Mouse (Mus musculus): ENCODE data around the gene Car12. TPM values are rescaled to one million over a fixed set of nuclear protein-coding genes. Genes with fewer than 3 reads are reported as not detected.

Car12 gene
- polyA plus RNA-seq, 1 experiment from 2014 or later = 2.8 TPM

DNA sequence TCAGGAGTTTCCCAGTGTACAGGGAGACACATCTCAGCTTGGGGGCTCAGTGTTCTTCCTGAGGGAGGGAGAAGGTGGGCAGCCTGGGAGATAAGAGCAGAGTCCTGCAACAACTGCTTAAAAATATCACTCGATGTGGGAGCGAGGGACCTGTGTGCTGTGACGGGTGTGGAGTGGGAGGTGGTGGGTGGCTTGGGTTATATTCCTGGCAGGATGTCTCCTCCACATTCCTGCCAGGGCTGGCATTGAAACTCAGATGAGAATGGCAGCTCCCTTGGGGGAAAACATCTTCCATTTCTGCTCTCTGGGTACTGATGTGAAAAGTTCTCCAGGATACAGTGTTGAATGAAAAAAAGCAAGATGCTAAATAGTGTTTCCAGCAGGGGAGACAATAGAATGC lies 3.0 kb downstream of the Car12 start:
- WGBS = 90% methylated on average over 3 of the region's 3 CpGs
- no peak for DNase-seq (ENCODE audit: low spot score)
- H3K4me2 ChIP-seq (ENCODE audit: low read depth, severe bottlenecking) = no peak overlapping the region
- H3K27me3 ChIP-seq (ENCODE audit: control insufficient read depth, insufficient read depth, low read length) = peaks cover 5% of the 10 kb centered on the region; the same call in 1 of the 2 replicates
- no peak for ATAC-seq (ENCODE audit: insufficient number of reproducible peaks, low FRiP score, low TSS enrichment, low read depth)
- no peaks in the 10 kb centered on the region for H3K36me3 ChIP-seq (ENCODE audit: control insufficient read depth, insufficient read depth, low read length)
- no peak overlapping the region for H3K27ac ChIP-seq (replicated peaks; ENCODE audit: low read depth, low read length)
- H3K9ac ChIP-seq (ENCODE audit: low read length) = no peak overlapping the region
- peaks cover 5% of the 10 kb centered on the region; the same call in 1 of the 2 replicates for H3K4me1 ChIP-seq (ENCODE audit: control insufficient read depth, insufficient read depth, low read length)
- H3K4me3 ChIP-seq (ENCODE audit: low read depth, low read length) = no peak overlapping the region
- no peaks in the 10 kb centered on the region for H3K9me3 ChIP-seq (ENCODE audit: control insufficient read depth, low read length)

DNA sequence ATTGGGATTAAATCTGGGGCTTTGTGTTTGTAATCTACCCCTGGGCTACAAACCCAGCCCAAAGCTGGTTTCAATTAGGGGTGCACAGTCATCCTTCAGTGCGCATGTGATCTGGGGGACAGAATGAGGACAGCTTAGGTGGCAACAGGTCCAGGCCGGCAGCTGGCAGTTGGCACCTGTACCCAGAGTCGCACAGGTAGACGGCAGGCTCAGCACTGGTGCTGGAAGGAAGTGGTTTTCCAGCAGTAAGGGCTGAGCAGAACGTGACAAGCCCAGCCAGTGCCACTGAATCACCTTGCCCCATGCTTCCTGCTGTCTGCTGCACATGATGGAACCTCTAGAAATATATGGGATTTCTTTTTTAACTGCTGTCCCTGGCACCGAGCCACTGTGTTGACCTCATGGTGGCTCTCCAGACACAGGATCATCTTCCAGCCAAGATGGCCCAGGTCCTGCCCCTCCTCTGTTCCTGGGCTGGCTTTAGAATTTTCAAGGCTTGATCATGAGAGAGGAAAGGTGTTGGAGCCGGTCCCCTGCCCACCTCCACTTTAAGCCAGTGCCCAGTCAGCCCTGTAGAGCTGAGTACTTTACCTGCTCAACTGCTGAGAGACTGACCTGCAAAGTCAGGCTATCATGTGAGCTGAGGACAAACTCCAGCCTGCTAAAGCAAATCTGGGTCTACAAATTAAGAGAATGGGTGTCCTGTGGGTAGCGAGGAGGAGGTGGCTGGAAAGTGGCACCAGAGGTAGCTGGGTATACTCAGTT lies 7.4 kb downstream of the Car12 start:
- Histone ChIP-seq H3K4me1 (ENCODE audit: control insufficient read depth, insufficient read depth, low read length) (peaks cover 15% of the 10 kb centered on the region), H3K36me3 (ENCODE audit: control insufficient read depth, insufficient read depth, low read length) (no peaks in the 10 kb centered on the region), H3K9me3 (ENCODE audit: control insufficient read depth, low read length) (no peaks in the 10 kb centered on the region), H3K9ac (ENCODE audit: low read length) (no peak overlapping the region), H3K4me3 (ENCODE audit: low read depth, low read length) (no peak overlapping the region), H3K27me3 (ENCODE audit: control insufficient read depth, insufficient read depth, low read length) (no peaks in the 10 kb centered on the region), H3K27ac (replicated peaks; ENCODE audit: low read depth, low read length) (no peak overlapping the region), H3K4me2 (ENCODE audit: low read depth, severe bottlenecking) (no peak overlapping the region)
- DNase-seq (ENCODE audit: low spot score) (no peak), ATAC-seq (ENCODE audit: insufficient number of reproducible peaks, low FRiP score, low TSS enrichment, low read depth) (no peak)
- WGBS = 85% methylated on average over 8 of the region's 8 CpGs

DNA sequence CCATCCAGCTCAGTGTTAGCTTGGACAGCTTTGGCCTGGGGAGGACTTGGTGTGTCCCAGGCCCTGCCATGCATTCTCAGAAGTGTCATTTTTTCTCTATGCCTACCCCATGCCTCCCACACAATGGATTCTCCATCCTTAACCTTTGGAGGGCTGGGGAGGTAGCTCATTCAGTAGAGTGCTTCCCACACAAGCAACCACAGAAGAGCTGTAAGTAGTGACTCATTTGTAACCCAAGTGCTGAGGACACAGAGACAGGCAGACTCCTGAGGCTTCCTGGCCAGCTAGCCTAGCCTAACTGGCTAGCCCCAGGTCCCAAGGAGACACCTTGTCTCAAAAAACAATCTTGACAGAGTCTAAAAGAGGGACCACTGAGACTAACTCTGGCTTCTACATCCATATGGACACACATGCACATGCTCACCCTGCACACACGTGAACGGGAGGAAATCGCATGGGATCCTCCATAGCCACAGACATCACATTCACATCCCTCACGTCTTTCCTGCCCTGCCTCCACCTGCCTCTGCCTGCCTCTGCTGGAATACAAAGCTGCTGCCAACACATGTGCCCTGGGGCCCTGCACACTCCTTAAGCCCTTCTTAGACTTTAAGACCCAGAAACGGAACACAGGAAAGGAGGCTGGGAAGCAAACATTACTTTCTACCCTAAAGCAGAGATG lies 8.8 kb downstream of the Car12 start:
- DNase-seq (ENCODE audit: low spot score) (peak; percentile 51), ATAC-seq (ENCODE audit: insufficient number of reproducible peaks, low FRiP score, low TSS enrichment, low read depth) (no peak)
- no peaks in the 10 kb centered on the region for H3K9me3 ChIP-seq (ENCODE audit: control insufficient read depth, low read length)
- 61% methylated on average over 5 of the region's 5 CpGs for WGBS
- peak overlapping the region; percentile 68; the same call in 1 of the 2 replicates for H3K27ac ChIP-seq (replicated peaks; ENCODE audit: low read depth, low read length)
- no peak overlapping the region for H3K4me2 ChIP-seq (ENCODE audit: low read depth, severe bottlenecking)
- peaks cover 16% of the 10 kb centered on the region for H3K4me1 ChIP-seq (ENCODE audit: control insufficient read depth, insufficient read depth, low read length)
- H3K36me3 ChIP-seq (ENCODE audit: control insufficient read depth, insufficient read depth, low read length) = no peaks in the 10 kb centered on the region
- H3K4me3 ChIP-seq (ENCODE audit: low read depth, low read length) = no peak overlapping the region
- H3K9ac ChIP-seq (ENCODE audit: low read length) = no peak overlapping the region
- H3K27me3 ChIP-seq (ENCODE audit: control insufficient read depth, insufficient read depth, low read length) = no peaks in the 10 kb centered on the region

DNA sequence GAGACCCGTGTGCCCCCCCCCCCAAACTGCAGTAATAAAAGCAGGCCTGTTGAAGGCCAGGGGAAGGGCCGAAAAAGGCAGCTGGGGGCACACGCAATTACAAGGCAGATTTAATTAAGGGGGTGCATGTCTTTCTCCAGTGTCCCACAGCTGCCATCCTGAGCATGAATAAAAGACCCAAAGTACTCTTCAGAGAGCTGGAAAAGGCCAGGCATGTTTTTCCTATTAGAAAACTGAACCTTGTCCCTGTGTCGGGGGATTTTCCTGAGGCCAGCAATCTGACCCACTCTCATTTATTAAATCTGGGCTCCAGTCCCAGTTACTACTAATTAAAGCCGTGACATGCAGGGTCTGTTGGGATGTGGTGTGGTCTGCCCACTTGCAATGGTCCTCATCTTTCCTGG lies 9.4 kb downstream of the Car12 start:
- no peak overlapping the region for H3K4me2 ChIP-seq (ENCODE audit: low read depth, severe bottlenecking)
- no peaks in the 10 kb centered on the region for H3K27me3 ChIP-seq (ENCODE audit: control insufficient read depth, insufficient read depth, low read length)
- H3K4me1 ChIP-seq (ENCODE audit: control insufficient read depth, insufficient read depth, low read length) = peaks cover 16% of the 10 kb centered on the region
- ATAC-seq (ENCODE audit: insufficient number of reproducible peaks, low FRiP score, low TSS enrichment, low read depth) (no peak), DNase-seq (ENCODE audit: low spot score) (peak; percentile 40)
- H3K36me3 ChIP-seq (ENCODE audit: control insufficient read depth, insufficient read depth, low read length) = no peaks in the 10 kb centered on the region
- H3K9me3 ChIP-seq (ENCODE audit: control insufficient read depth, low read length) = no peaks in the 10 kb centered on the region
- 10% methylated on average over 5 of the region's 5 CpGs for WGBS
- H3K9ac ChIP-seq (ENCODE audit: low read length) = no peak overlapping the region
- H3K27ac ChIP-seq (replicated peaks; ENCODE audit: low read depth, low read length) = peak overlapping the region; percentile 68; the same call in 1 of the 2 replicates
- no peak overlapping the region for H3K4me3 ChIP-seq (ENCODE audit: low read depth, low read length)

DNA sequence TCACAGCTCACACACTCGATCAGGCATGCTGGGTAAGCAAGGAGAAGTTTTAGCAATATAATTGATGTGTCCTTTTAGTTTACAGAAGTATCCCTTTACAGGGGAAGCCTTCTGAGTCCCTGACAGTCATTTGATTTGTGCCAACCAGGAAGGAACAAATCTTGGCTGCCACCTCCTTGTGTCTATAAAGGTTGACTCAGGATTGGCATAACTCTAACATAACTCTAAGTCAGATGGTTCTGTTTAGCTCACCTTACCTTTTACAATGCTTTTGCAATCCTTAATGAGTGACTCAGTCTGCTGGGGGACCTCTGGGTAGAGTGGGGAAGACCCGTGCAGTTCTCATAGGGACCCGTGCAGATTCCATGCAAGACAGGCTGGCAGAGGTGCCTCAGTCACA lies 12.1 kb downstream of the Car12 start:
- ATAC-seq (ENCODE audit: insufficient number of reproducible peaks, low FRiP score, low TSS enrichment, low read depth) (no peak), DNase-seq (ENCODE audit: low spot score) (no peak)
- no peak overlapping the region; the same call in 1 of the 2 replicates for H3K27ac ChIP-seq (replicated peaks; ENCODE audit: low read depth, low read length)
- peaks cover 16% of the 10 kb centered on the region for H3K4me1 ChIP-seq (ENCODE audit: control insufficient read depth, insufficient read depth, low read length)
- H3K9ac ChIP-seq (ENCODE audit: low read length) = no peak overlapping the region
- H3K27me3 ChIP-seq (ENCODE audit: control insufficient read depth, insufficient read depth, low read length) = no peaks in the 10 kb centered on the region
- H3K9me3 ChIP-seq (ENCODE audit: control insufficient read depth, low read length) = no peaks in the 10 kb centered on the region
- no peaks in the 10 kb centered on the region for H3K36me3 ChIP-seq (ENCODE audit: control insufficient read depth, insufficient read depth, low read length)
- no peak overlapping the region for H3K4me3 ChIP-seq (ENCODE audit: low read depth, low read length)
- 69% methylated on average over 3 of the region's 3 CpGs for WGBS
- H3K4me2 ChIP-seq (ENCODE audit: low read depth, severe bottlenecking) = no peak overlapping the region

DNA sequence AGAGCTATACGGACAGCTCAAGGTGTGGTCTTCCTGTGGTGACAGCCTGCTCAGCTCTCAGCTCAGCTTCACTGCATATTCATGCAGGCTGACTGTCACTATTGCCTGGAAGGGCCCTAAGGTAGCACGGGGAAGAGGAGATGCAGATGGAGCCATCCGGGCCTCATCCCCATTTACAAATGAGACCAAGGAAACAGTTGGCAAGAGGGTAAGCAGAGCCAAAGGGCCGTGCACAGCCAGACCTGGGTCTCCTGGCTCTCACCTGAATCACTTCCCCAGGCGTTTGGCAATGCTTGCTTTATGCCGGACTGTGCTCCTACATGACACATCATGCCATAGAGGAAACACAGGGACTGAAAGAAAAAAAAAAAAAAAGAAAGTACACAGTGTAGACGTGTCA lies 13.8 kb downstream of the Car12 start:
- no peaks in the 10 kb centered on the region for H3K36me3 ChIP-seq (ENCODE audit: control insufficient read depth, insufficient read depth, low read length)
- no peaks in the 10 kb centered on the region for H3K27me3 ChIP-seq (ENCODE audit: control insufficient read depth, insufficient read depth, low read length)
- 65% methylated on average over 7 of the region's 7 CpGs for WGBS
- H3K4me2 ChIP-seq (ENCODE audit: low read depth, severe bottlenecking) = no peak overlapping the region
- H3K9me3 ChIP-seq (ENCODE audit: control insufficient read depth, low read length) = no peaks in the 10 kb centered on the region
- ATAC-seq (ENCODE audit: insufficient number of reproducible peaks, low FRiP score, low TSS enrichment, low read depth) = no peak
- H3K9ac ChIP-seq (ENCODE audit: low read length) = no peak overlapping the region
- DNase-seq (ENCODE audit: low spot score) = no peak
- H3K4me1 ChIP-seq (ENCODE audit: control insufficient read depth, insufficient read depth, low read length) = peaks cover 12% of the 10 kb centered on the region
- H3K27ac ChIP-seq (replicated peaks; ENCODE audit: low read depth, low read length) = no peak overlapping the region
- H3K4me3 ChIP-seq (ENCODE audit: low read depth, low read length) = no peak overlapping the region

DNA sequence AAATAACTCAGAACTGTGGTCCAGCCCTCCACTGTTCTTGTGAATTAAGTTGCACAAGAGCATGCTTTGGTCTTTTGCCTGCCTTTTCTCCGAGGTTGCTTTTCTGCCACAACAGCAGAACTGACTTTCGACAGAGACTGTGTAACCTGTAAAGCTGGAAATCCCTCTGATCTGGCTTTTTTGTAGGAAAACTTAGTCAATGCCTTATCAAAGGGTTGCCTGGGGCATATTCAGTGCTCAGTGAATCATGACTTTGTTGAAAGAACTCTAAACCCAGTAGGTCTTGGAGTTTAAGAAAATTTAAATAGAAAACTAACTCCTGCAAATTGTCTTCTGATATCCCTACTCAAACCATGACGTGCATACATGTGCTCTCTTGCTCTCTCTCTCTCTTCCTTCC lies 17.1 kb downstream of the Car12 start:
- Histone ChIP-seq H3K27ac (replicated peaks; ENCODE audit: low read depth, low read length) (no peak overlapping the region), H3K4me2 (ENCODE audit: low read depth, severe bottlenecking) (no peak overlapping the region), H3K36me3 (ENCODE audit: control insufficient read depth, insufficient read depth, low read length) (no peaks in the 10 kb centered on the region), H3K27me3 (ENCODE audit: control insufficient read depth, insufficient read depth, low read length) (no peaks in the 10 kb centered on the region), H3K4me3 (ENCODE audit: low read depth, low read length) (no peak overlapping the region), H3K9me3 (ENCODE audit: control insufficient read depth, low read length) (no peaks in the 10 kb centered on the region), H3K9ac (ENCODE audit: low read length) (no peak overlapping the region), H3K4me1 (ENCODE audit: control insufficient read depth, insufficient read depth, low read length) (peaks cover 9% of the 10 kb centered on the region)
- DNase-seq (ENCODE audit: low spot score) (no peak), ATAC-seq (ENCODE audit: insufficient number of reproducible peaks, low FRiP score, low TSS enrichment, low read depth) (no peak)
- WGBS = 82% methylated on average over 3 of the region's 3 CpGs

DNA sequence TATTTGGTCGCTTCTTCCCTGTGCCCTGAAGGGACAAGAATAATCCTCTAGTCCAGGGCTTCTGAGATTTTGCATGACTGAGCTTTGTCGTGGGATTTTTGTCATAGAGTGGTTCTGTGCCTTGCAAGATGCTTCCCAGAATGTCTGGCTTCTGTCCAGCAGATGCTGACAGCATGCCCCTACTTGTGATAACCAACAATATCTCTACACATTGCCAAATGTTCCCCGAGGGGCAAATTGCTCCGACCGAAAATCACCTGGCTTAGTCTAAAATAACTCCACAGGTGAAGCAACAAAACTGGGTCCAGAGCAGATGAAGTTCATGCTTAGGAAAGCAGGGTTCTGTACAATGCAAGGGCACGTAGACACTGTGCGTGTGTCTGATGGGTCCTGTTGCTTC lies 17.8 kb downstream of the Car12 start:
- Histone ChIP-seq H3K4me2 (ENCODE audit: low read depth, severe bottlenecking) (no peak overlapping the region), H3K9ac (ENCODE audit: low read length) (no peak overlapping the region), H3K27me3 (ENCODE audit: control insufficient read depth, insufficient read depth, low read length) (no peaks in the 10 kb centered on the region), H3K36me3 (ENCODE audit: control insufficient read depth, insufficient read depth, low read length) (no peaks in the 10 kb centered on the region), H3K27ac (replicated peaks; ENCODE audit: low read depth, low read length) (no peak overlapping the region), H3K4me3 (ENCODE audit: low read depth, low read length) (no peak overlapping the region), H3K4me1 (ENCODE audit: control insufficient read depth, insufficient read depth, low read length) (peaks cover 5% of the 10 kb centered on the region), H3K9me3 (ENCODE audit: control insufficient read depth, low read length) (no peaks in the 10 kb centered on the region)
- DNase-seq (ENCODE audit: low spot score) (no peak), ATAC-seq (ENCODE audit: insufficient number of reproducible peaks, low FRiP score, low TSS enrichment, low read depth) (no peak)
- WGBS = 87% methylated on average over 7 of the region's 7 CpGs

Data from limb, embryonic 11.5 days (tissue).